Mouse (Mus musculus) neural tube, embryonic 11.5 days (tissue): ENCODE measurements around the gene Cpa3. TPM values are rescaled to one million over a fixed set of nuclear protein-coding genes. Genes with fewer than 3 reads are reported as not detected.

Experiments used
- microRNA-seq: library from miRNA; unstranded; fragments of <30 nt; microRNA quantifications from one replicate; pipeline ENCODE4, GENCODE M21; 2016
- polyA plus RNA-seq: library from polyadenylated mRNA; unstranded; fragments of >200 nt; fragmentation: Nextera tagmentation; extraction: Ambion mirVana; gene quantifications from 2 replicates; pipeline ENCODE4 v1.2.1, GENCODE M21; 2014

The Cpa3 gene
- polyA plus RNA-seq, 1 experiment from 2014 or later, result 1.1 TPM

Small RNA genes lying within 50 kb of the gene (microRNA-seq; reads per million reads assigned to microRNA genes)
- not detected for gene Mir7007

Other genes starting within 250 kb of the Cpa3 start
- 13.0 and 13.5 TPM in 2 replicates for gene Hps3, start 206.9 kb downstream of the Cpa3 start, polyA plus RNA-seq
- 21.0 and 22.6 TPM in 2 replicates for gene Hltf, start 184.4 kb downstream of the Cpa3 start, polyA plus RNA-seq
- gene Gyg, start 86.9 kb downstream of the Cpa3 start, polyA plus RNA-seq, result 32.5 and 34.5 TPM in 2 replicates
- not detected in 2 replicates for gene Cpb1, start 33.6 kb upstream of the Cpa3 start, polyA plus RNA-seq
- gene Agtr1b, start 125.0 kb upstream of the Cpa3 start, polyA plus RNA-seq, result not detected in 2 replicates